Comparison of ENCODE assay signal across 9 mouse cellular contexts in genomic region chr10:116713456-116713855, GRCm38 (mm10).
DNase-seq lines count a peak whose midpoint lies in the region; ATAC-seq and TF ChIP-seq lines count a peak whose summit lies in the region.
"Had no signal": no experiment of that assay in that cellular context is flagged by ENCODE, and none has a peak within 500 bp of the region (broad histone marks: within the 10 kb centered on the region; RNA-seq: fewer than 3 reads in every experiment).

No protein-coding gene starts in this region.

- TF ChIP-seq EP300 in liver, postnatal 0 days (IDR thresholded peaks at IDR 0.05; ENCODE audit: low read depth) = no peak

- no peak overlapping the region for H3K4me3 ChIP-seq in liver, postnatal 0 days (ENCODE audit: low read depth, low read length)
- no peak overlapping the region for H3K4me3 ChIP-seq in liver, embryonic 11.5 days (ENCODE audit: low read depth, low read length)
- no peak overlapping the region for H3K4me3 ChIP-seq in kidney, adult 2 months (ENCODE audit: insufficient read depth, low read depth, low read length)
- no peak overlapping the region for H3K4me3 ChIP-seq in forebrain, embryonic 16.5 days (replicated peaks; ENCODE audit: low read length)
- no peak overlapping the region for H3K4me3 ChIP-seq in hindbrain, embryonic 13.5 days
- H3K4me3 ChIP-seq: liver, embryonic 13.5 days had no signal

- peak; percentile 77 for ATAC-seq in liver, postnatal 0 days
- no peak for ATAC-seq in liver, embryonic 11.5 days (replicated peaks; ENCODE audit: low FRiP score)
- no peak for ATAC-seq in forebrain, embryonic 16.5 days
- no peak for ATAC-seq in hindbrain, embryonic 13.5 days (ENCODE audit: low FRiP score)

- no peaks in the 10 kb centered on the region for H3K36me3 ChIP-seq in liver, postnatal 0 days (replicated peaks; ENCODE audit: insufficient read depth, low read length)
- H3K36me3 ChIP-seq in liver, embryonic 11.5 days (ENCODE audit: control insufficient read depth, insufficient read depth, low read length) = no peaks in the 10 kb centered on the region
- no peaks in the 10 kb centered on the region for H3K36me3 ChIP-seq in kidney, adult 2 months (ENCODE audit: control insufficient read depth, insufficient read depth, low read length)
- no peaks in the 10 kb centered on the region for H3K36me3 ChIP-seq in forebrain, embryonic 16.5 days (ENCODE audit: control insufficient read depth, insufficient read depth)
- no peaks in the 10 kb centered on the region for H3K36me3 ChIP-seq in hindbrain, embryonic 13.5 days
- H3K36me3 ChIP-seq: liver, embryonic 13.5 days had no signal

- DNase-seq in liver, postnatal 0 days = peak; percentile 51
- DNase-seq in liver, embryonic 11.5 days (ENCODE audit: low spot score) = no peak
- peak; percentile 73 to 74 for DNase-seq in cerebellum, postnatal 36 days
- DNase-seq in kidney, adult 2 months = peak; percentile 93
- peak; percentile 22 for DNase-seq in testis, postnatal 14 days (ENCODE audit: low spot score)
- DNase-seq in c-Kit-positive CD71-positive TER-119-positive erythroid progenitor cells, embryonic 14.5 days (ENCODE audit: low spot score) = no peak
- DNase-seq: liver, embryonic 13.5 days had no signal

- TF ChIP-seq CTCF in liver, postnatal 0 days (IDR thresholded peaks at IDR 0.05; ENCODE audit: low read depth) = no peak
- TF ChIP-seq CTCF in kidney, adult 2 months (conservative IDR thresholded peaks at IDR 0.05; ENCODE audit: insufficient read depth, insufficient read length, low read depth, low read length) = no peak

- no peak for TF ChIP-seq POLR2A in kidney, adult 2 months (IDR thresholded peaks at IDR 0.05; ENCODE audit: low read depth, low read length)

- 63% methylated on average over 11 of the region's 11 CpGs for WGBS in liver, postnatal 0 days (ENCODE audit: insufficient replicate concordance)
- WGBS in liver, embryonic 11.5 days = 67% methylated on average over 11 of the region's 11 CpGs
- 31% methylated on average over 11 of the region's 11 CpGs for WGBS in kidney, adult 2 months
- WGBS in forebrain, embryonic 16.5 days = 56% methylated on average over 11 of the region's 11 CpGs
- 72% methylated on average over 11 of the region's 11 CpGs for WGBS in hindbrain, embryonic 13.5 days

- no peaks in the 10 kb centered on the region for H3K4me1 ChIP-seq in liver, postnatal 0 days (ENCODE audit: insufficient read depth)
- H3K4me1 ChIP-seq in liver, embryonic 11.5 days (replicated peaks; ENCODE audit: control insufficient read depth, insufficient read depth, low read length) = no peaks in the 10 kb centered on the region
- peaks cover 3% of the 10 kb centered on the region; the same call in 1 of the 2 replicates for H3K4me1 ChIP-seq in kidney, adult 2 months (ENCODE audit: control insufficient read depth, insufficient read depth, low read length)
- H3K4me1 ChIP-seq in forebrain, embryonic 16.5 days (replicated peaks; ENCODE audit: control insufficient read depth, insufficient read depth, low read length) = peaks cover 2% of the 10 kb centered on the region; the same call in 1 of the 2 replicates
- 0 out of 2 replicates have a peak, but pooled peaks cover 3% of the 10 kb centered on the region for H3K4me1 ChIP-seq in hindbrain, embryonic 13.5 days (replicated peaks)
- H3K4me1 ChIP-seq: liver, embryonic 13.5 days had no signal

- H3K9me3 ChIP-seq in liver, postnatal 0 days (ENCODE audit: low read length) = no peaks in the 10 kb centered on the region
- H3K9me3 ChIP-seq in liver, embryonic 11.5 days (ENCODE audit: control insufficient read depth, low read length) = no peaks in the 10 kb centered on the region
- no peaks in the 10 kb centered on the region for H3K9me3 ChIP-seq in forebrain, embryonic 16.5 days (ENCODE audit: control insufficient read depth, low read length)
- no peaks in the 10 kb centered on the region for H3K9me3 ChIP-seq in hindbrain, embryonic 13.5 days
- H3K9me3 ChIP-seq: liver, embryonic 13.5 days had no signal

- H3K27ac ChIP-seq in liver, postnatal 0 days (ENCODE audit: low read depth) = no peak overlapping the region
- H3K27ac ChIP-seq in liver, embryonic 11.5 days (ENCODE audit: low read depth, low read length) = no peak overlapping the region
- H3K27ac ChIP-seq in kidney, adult 2 months (ENCODE audit: insufficient read depth, low read depth, low read length) = no peak overlapping the region
- H3K27ac ChIP-seq in forebrain, embryonic 16.5 days (ENCODE audit: low read length) = no peak overlapping the region
- no peak overlapping the region for H3K27ac ChIP-seq in hindbrain, embryonic 13.5 days
- H3K27ac ChIP-seq: liver, embryonic 13.5 days had no signal

- H3K27me3 ChIP-seq in liver, postnatal 0 days (ENCODE audit: insufficient read depth, low read length) = no peaks in the 10 kb centered on the region
- H3K27me3 ChIP-seq in liver, embryonic 11.5 days (replicated peaks; ENCODE audit: control insufficient read depth, insufficient read depth, low read length) = no peaks in the 10 kb centered on the region
- no peaks in the 10 kb centered on the region for H3K27me3 ChIP-seq in kidney, adult 2 months (replicated peaks; ENCODE audit: control insufficient read depth, insufficient read depth, low read length)
- no peaks in the 10 kb centered on the region for H3K27me3 ChIP-seq in forebrain, embryonic 16.5 days (replicated peaks; ENCODE audit: control insufficient read depth, insufficient read depth, low read length)
- H3K27me3 ChIP-seq in hindbrain, embryonic 13.5 days = no peaks in the 10 kb centered on the region
- H3K27me3 ChIP-seq: liver, embryonic 13.5 days had no signal

- H3K9ac ChIP-seq in liver, postnatal 0 days (replicated peaks) = no peak overlapping the region
- no peak overlapping the region for H3K9ac ChIP-seq in liver, embryonic 11.5 days (ENCODE audit: low read depth, low read length)
- no peak overlapping the region for H3K9ac ChIP-seq in forebrain, embryonic 16.5 days (replicated peaks; ENCODE audit: low read depth, low read length)
- H3K9ac ChIP-seq in hindbrain, embryonic 13.5 days = no peak overlapping the region
- H3K9ac ChIP-seq: liver, embryonic 13.5 days had no signal

- H3K4me2 ChIP-seq in liver, postnatal 0 days (ENCODE audit: low read depth, low read length) = no peak overlapping the region
- no peak overlapping the region for H3K4me2 ChIP-seq in liver, embryonic 11.5 days
- H3K4me2 ChIP-seq in forebrain, embryonic 16.5 days (ENCODE audit: low read length) = no peak overlapping the region
- H3K4me2 ChIP-seq in hindbrain, embryonic 13.5 days = no peak overlapping the region
- H3K4me2 ChIP-seq: liver, embryonic 13.5 days had no signal

Comparison
In these comparisons a context has a peak if more than half of its experiments do, and no peak if none do; other contexts are left out.
1. DNase-seq: peak in liver, postnatal 0 days (single experiment), cerebellum, postnatal 36 days (2 of 2), kidney, adult 2 months (single experiment) and testis, postnatal 14 days (single experiment); none in liver, embryonic 11.5 days (single experiment) and c-Kit-positive CD71-positive TER-119-positive erythroid progenitor cells, embryonic 14.5 days (single experiment).